Mouse (Mus musculus) lung, embryonic 16.5 days (tissue): ENCODE measurements around the gene Alg9. TPM values are rescaled to one million over a fixed set of nuclear protein-coding genes. Genes with fewer than 3 reads are reported as not detected.

Experiments used
- ATAC-seq: fragments of 200-750 bp; cut with Nextera tagmentation; 2 replicates; pipeline ENCODE4 v1.8.0; 2017; ENCODE audit warnings: low read depth, mild to moderate bottlenecking, moderate library complexity
- H3K27ac ChIP-seq: fragments of 300-500 bp; sonication (generic); 2 replicates; pipeline ENCODE4 v1.5.1; 2014; ENCODE audit warnings: mild to moderate bottlenecking, control low read depth, low read length
- H3K27me3 ChIP-seq: fragments of 300-500 bp; sonication (generic); 2 replicates; pipeline ENCODE4 v1.6.1; 2014; ENCODE audit warnings: low read depth, low read length, mixed read lengths; ENCODE audit not compliant: control insufficient read depth, insufficient read depth
- H3K36me3 ChIP-seq: fragments of 300-500 bp; sonication (generic); 2 replicates; pipeline ENCODE4 v1.6.1; 2014; ENCODE audit warnings: low read length; ENCODE audit not compliant: control insufficient read depth, insufficient read depth
- H3K4me1 ChIP-seq: fragments of 300-500 bp; sonication (generic); replicated peaks from 2 replicates; pipeline ENCODE4 v1.6.1; 2014; ENCODE audit warnings: low read length, mixed read lengths; ENCODE audit not compliant: control insufficient read depth, insufficient read depth
- H3K4me2 ChIP-seq: fragments of 300-500 bp; sonication (generic); 2 replicates; pipeline ENCODE4 v1.6.1; 2014; ENCODE audit warnings: low read depth, low read length, control low read depth
- H3K4me3 ChIP-seq: fragments of 300-500 bp; sonication (generic); 2 replicates; pipeline ENCODE4 v1.5.1; 2014; ENCODE audit warnings: mild to moderate bottlenecking, low read length, control low read depth
- H3K9ac ChIP-seq: fragments of 300-500 bp; sonication (generic); 2 replicates; pipeline ENCODE4 v1.6.1; 2014; ENCODE audit warnings: low read length, control low read depth
- H3K9me3 ChIP-seq: fragments of 300-500 bp; sonication (generic); 2 replicates; pipeline ENCODE4 v1.6.1; 2016; ENCODE audit warnings: low read length; ENCODE audit not compliant: control insufficient read depth
- WGBS: fragments of 180-500 bp; shearing (Covaris S2); extraction: QIAGEN DNeasy Blood & Tissue Kit; methylation state at CpG from one replicate; pipeline ENCODE4 v1.1.7; 2014; 5-methylcytosine and 5-hydroxymethylcytosine counted together
- polyA plus RNA-seq: library from polyadenylated mRNA; unstranded; fragments of >200 nt; fragmentation: Nextera tagmentation; extraction: Ambion mirVana; gene quantifications from 2 replicates; pipeline ENCODE4 v1.2.1, GENCODE M21; 2015

The Alg9 gene
- polyA plus RNA-seq, 1 experiment from 2014 or later: 35.0 TPM

GRCm38 (mm10) chr9:50876287-50876686 lies 101.5 kb downstream of the Alg9 start:
- WGBS: 87% methylated on average over 3 of the region's 3 CpGs
- Histone ChIP-seq H3K4me3 (no peak overlapping the region), H3K9ac (no peak overlapping the region), H3K27ac (no peak overlapping the region), H3K4me2 (no peak overlapping the region), H3K4me1 (no peaks in the 10 kb centered on the region), H3K27me3 (no peaks in the 10 kb centered on the region), H3K9me3 (no peaks in the 10 kb centered on the region), H3K36me3 (peaks cover 31% of the 10 kb centered on the region)
- no peak for ATAC-seq

- no peak overlapping the region for H3K4me2 ChIP-seq
- WGBS: 56% methylated on average over 3 of the region's 3 CpGs
- no peak for ATAC-seq
- H3K36me3 ChIP-seq: peaks cover 36% of the 10 kb centered on the region
- no peaks in the 10 kb centered on the region for H3K9me3 ChIP-seq
- no peak overlapping the region for H3K4me3 ChIP-seq
- H3K4me1 ChIP-seq: no peaks in the 10 kb centered on the region
- H3K9ac ChIP-seq: no peak overlapping the region
- H3K27me3 ChIP-seq: no peaks in the 10 kb centered on the region
- H3K27ac ChIP-seq: no peak overlapping the region
Measured at GRCm38 (mm10) chr9:50877431-50877830, 102.6 kb downstream of the Alg9 start.

- no peak overlapping the region for H3K4me3 ChIP-seq
- 60% methylated on average over 2 of the region's 2 CpGs for WGBS
- no peak for ATAC-seq
- no peaks in the 10 kb centered on the region for H3K9me3 ChIP-seq
- H3K4me1 ChIP-seq: peaks cover 26% of the 10 kb centered on the region
- no peak overlapping the region for H3K27ac ChIP-seq
- no peak overlapping the region for H3K9ac ChIP-seq
- no peak overlapping the region for H3K4me2 ChIP-seq
- H3K27me3 ChIP-seq: no peaks in the 10 kb centered on the region
- peaks cover 20% of the 10 kb centered on the region for H3K36me3 ChIP-seq
Measured at GRCm38 (mm10) chr9:50882183-50882582, 107.4 kb downstream of the Alg9 start.

GRCm38 (mm10) chr9:50884093-50884492 lies 109.3 kb downstream of the Alg9 start:
- Histone ChIP-seq H3K4me3 (no peak overlapping the region), H3K4me2 (no peak overlapping the region), H3K9ac (no peak overlapping the region), H3K9me3 (no peaks in the 10 kb centered on the region), H3K36me3 (peaks cover 10% of the 10 kb centered on the region), H3K4me1 (peaks cover 36% of the 10 kb centered on the region), H3K27me3 (no peaks in the 10 kb centered on the region), H3K27ac (peak overlapping the region; percentile 85)
- ATAC-seq: no peak
- 75% methylated on average over 8 of the region's 8 CpGs for WGBS

GRCm38 (mm10) chr9:50884741-50885599 lies 110.2 kb downstream of the Alg9 start:
- peak; percentile 67 for ATAC-seq
- Histone ChIP-seq H3K4me3 (no peak overlapping the region), H3K27me3 (no peaks in the 10 kb centered on the region), H3K36me3 (peaks cover 5% of the 10 kb centered on the region), H3K9me3 (no peaks in the 10 kb centered on the region), H3K4me2 (peak overlapping the region; percentile 19), H3K4me1 (peaks cover 36% of the 10 kb centered on the region), H3K9ac (peak overlapping the region; percentile 33), H3K27ac (peak overlapping the region; percentile 85)
- 36% methylated on average over 10 of the region's 10 CpGs for whole genome bisulfite sequencing

GRCm38 (mm10) chr9:50885600-50885987 lies 110.8 kb downstream of the Alg9 start:
- Histone ChIP-seq H3K4me1 (peaks cover 36% of the 10 kb centered on the region), H3K27me3 (no peaks in the 10 kb centered on the region), H3K9me3 (no peaks in the 10 kb centered on the region), H3K4me3 (no peak overlapping the region), H3K36me3 (peaks cover 5% of the 10 kb centered on the region; the same call in 1 of the 2 replicates), H3K27ac (peak overlapping the region; percentile 60), H3K4me2 (peak overlapping the region; percentile 19), H3K9ac (no peak overlapping the region; the same call in 1 of the 2 replicates)
- WGBS: 62% methylated on average over 1 of the region's 1 CpGs
- ATAC-seq: no peak; the same call in 1 of the 2 replicates

GRCm38 (mm10) chr9:50886870-50887269 lies 112.1 kb downstream of the Alg9 start:
- H3K4me3 ChIP-seq: no peak overlapping the region
- peak overlapping the region; percentile 25 for H3K27ac ChIP-seq
- ATAC-seq: no peak

GRCm38 (mm10) chr9:50887351-50887750 lies 112.5 kb downstream of the Alg9 start:
- peak; percentile 69 for ATAC-seq

More at GRCm38 (mm10) chr9:50886870-50887269, 112.1 kb downstream of the Alg9 start:
- WGBS: 88% methylated on average over 1 of the region's 1 CpGs
- Histone ChIP-seq H3K36me3 (no peaks in the 10 kb centered on the region), H3K4me1 (peaks cover 39% of the 10 kb centered on the region), H3K9me3 (no peaks in the 10 kb centered on the region), H3K9ac (no peak overlapping the region), H3K27me3 (no peaks in the 10 kb centered on the region), H3K4me2 (no peak overlapping the region)

GRCm38 (mm10) chr9:50889211-50889610 lies 114.4 kb downstream of the Alg9 start:
- Histone ChIP-seq H3K4me3 (no peak overlapping the region), H3K27ac (no peak overlapping the region), H3K27me3 (no peaks in the 10 kb centered on the region), H3K9ac (no peak overlapping the region), H3K9me3 (no peaks in the 10 kb centered on the region), H3K4me1 (peaks cover 37% of the 10 kb centered on the region), H3K36me3 (no peaks in the 10 kb centered on the region; the same call in 1 of the 2 replicates), H3K4me2 (no peak overlapping the region)
- ATAC-seq: no peak
- WGBS: 51% methylated on average over 6 of the region's 6 CpGs

More at GRCm38 (mm10) chr9:50887351-50887750, 112.5 kb downstream of the Alg9 start:
- peaks cover 39% of the 10 kb centered on the region for H3K4me1 ChIP-seq
- WGBS: 10% methylated on average over 4 of the region's 4 CpGs
- no peak overlapping the region for H3K4me3 ChIP-seq
- no peak overlapping the region for H3K9ac ChIP-seq
- H3K27me3 ChIP-seq: no peaks in the 10 kb centered on the region
- peak overlapping the region; percentile 25 for H3K27ac ChIP-seq
- H3K4me2 ChIP-seq: no peak overlapping the region
- H3K9me3 ChIP-seq: no peaks in the 10 kb centered on the region
- H3K36me3 ChIP-seq: no peaks in the 10 kb centered on the region
